Mouse (Mus musculus): ENCODE measurements around the gene Gucy1b1.

DNA sequence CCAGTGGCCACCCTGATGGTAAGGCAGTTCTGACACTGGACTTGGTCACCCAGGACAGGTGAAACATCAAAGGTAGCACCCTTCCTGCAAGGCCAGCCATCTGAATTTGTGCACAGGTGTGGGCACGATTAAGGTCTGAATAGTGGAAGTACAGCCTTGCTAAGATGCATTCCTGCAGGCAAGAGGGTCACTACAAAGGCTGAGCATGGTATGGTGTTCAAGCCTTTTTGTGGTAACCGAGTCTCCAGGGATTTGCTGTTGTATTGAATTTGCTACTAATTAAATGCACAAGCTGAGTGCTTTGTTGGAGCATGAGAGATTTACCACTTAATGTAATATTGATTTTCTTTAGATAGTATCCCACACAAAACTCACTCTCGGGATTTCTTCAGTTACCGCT is 26.4 kb downstream of the Gucy1b1 start:
- TF ChIP-seq POLR2A (IDR thresholded peaks at IDR 0.05; ENCODE audit: extremely low read depth, insufficient read depth, low read length) = no peak
- no peak for TF ChIP-seq CTCF (IDR thresholded peaks at IDR 0.05; ENCODE audit: low read depth, low read length)
